Mouse (Mus musculus) intestine, embryonic 16.5 days (tissue): ENCODE data around the gene Lgals9. TPM values are rescaled to one million over a fixed set of nuclear protein-coding genes. Genes with fewer than 3 reads are reported as not detected.

Experiments
- ATAC-seq: fragments of 200-750 bp; cut with Nextera tagmentation; 2 replicates; pipeline ENCODE4 v1.8.0; 2017; ENCODE audit warnings: moderate TSS enrichment, moderate library complexity
- H3K27ac ChIP-seq: fragments of 300-500 bp; sonication (generic); 2 replicates; pipeline ENCODE4 v1.5.1; 2014; ENCODE audit warnings: mild to moderate bottlenecking, low read length
- H3K27me3 ChIP-seq: fragments of 300-500 bp; sonication (generic); replicated peaks from 2 replicates; pipeline ENCODE4 v1.6.1; 2014; ENCODE audit warnings: low read length, control low read depth, mixed read lengths; ENCODE audit not compliant: control insufficient read depth, insufficient read depth
- H3K36me3 ChIP-seq: fragments of 300-500 bp; sonication (generic); 2 replicates; pipeline ENCODE4 v1.6.1; 2014; ENCODE audit warnings: low read length, control low read depth; ENCODE audit not compliant: control insufficient read depth, insufficient read depth
- H3K4me1 ChIP-seq: fragments of 300-500 bp; sonication (generic); 2 replicates; pipeline ENCODE4 v1.6.1; 2014; ENCODE audit warnings: low read length, control low read depth, mixed read lengths; ENCODE audit not compliant: control insufficient read depth, insufficient read depth
- H3K4me2 ChIP-seq: fragments of 300-500 bp; sonication (generic); 2 replicates; pipeline ENCODE4 v1.6.1; 2014; ENCODE audit warnings: low read depth, low read length, control low read depth
- H3K4me3 ChIP-seq: fragments of 300-500 bp; sonication (generic); 2 replicates; pipeline ENCODE4 v1.5.1; 2014; ENCODE audit warnings: mild to moderate bottlenecking, low read length
- H3K9ac ChIP-seq: fragments of 300-500 bp; sonication (generic); 2 replicates; pipeline ENCODE4 v1.6.1; 2014; ENCODE audit warnings: low read depth, low read length
- H3K9me3 ChIP-seq: fragments of 300-500 bp; sonication (generic); 2 replicates; pipeline ENCODE4 v1.6.1; 2016; ENCODE audit warnings: low read length, control low read depth; ENCODE audit not compliant: control insufficient read depth
- WGBS: fragments of 180-500 bp; shearing (Covaris S2); extraction: QIAGEN DNeasy Blood & Tissue Kit; methylation state at CpG from one replicate; pipeline ENCODE4 v1.1.7; 2014; 5-methylcytosine and 5-hydroxymethylcytosine counted together
- polyA plus RNA-seq: library from polyadenylated mRNA; unstranded; fragments of >200 nt; fragmentation: Nextera tagmentation; extraction: Ambion mirVana; gene quantifications from 2 replicates; pipeline ENCODE4 v1.2.1, GENCODE M21; 2015

Gene Lgals9
- polyA plus RNA-seq, 1 experiment from 2014 or later: 96.1 TPM

DNA sequence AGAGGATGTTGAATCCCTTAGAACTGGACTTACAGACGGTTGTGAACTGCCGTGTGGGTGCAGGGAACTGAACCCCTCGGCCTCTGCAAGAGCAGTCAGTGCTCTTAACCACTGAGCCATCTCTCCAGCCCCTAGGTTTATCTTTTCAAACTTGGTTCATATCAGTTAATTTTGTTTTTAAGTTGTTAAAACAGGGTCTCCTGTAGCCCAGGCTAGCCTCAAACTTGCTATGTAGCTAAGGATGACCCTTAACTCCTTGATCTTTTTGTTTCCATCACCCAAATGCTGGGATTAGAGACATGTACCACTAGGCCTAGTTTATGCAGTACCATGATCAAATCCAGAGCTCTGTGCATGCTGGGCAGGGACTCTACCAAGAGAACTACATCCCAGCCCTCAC lies 13.0 kb downstream of the Lgals9 start:
- WGBS: 92% methylated on average over 3 of the region's 3 CpGs
- Histone ChIP-seq H3K4me1 (peaks cover 12% of the 10 kb centered on the region; the same call in 1 of the 2 replicates), H3K27ac (peak overlapping the region; percentile 42; the same call in 1 of the 2 replicates), H3K4me3 (no peak overlapping the region), H3K9me3 (no peaks in the 10 kb centered on the region), H3K36me3 (peaks cover 2% of the 10 kb centered on the region; the same call in 1 of the 2 replicates), H3K27me3 (no peaks in the 10 kb centered on the region), H3K9ac (no peak overlapping the region), H3K4me2 (no peak overlapping the region)
- ATAC-seq: no peak

DNA sequence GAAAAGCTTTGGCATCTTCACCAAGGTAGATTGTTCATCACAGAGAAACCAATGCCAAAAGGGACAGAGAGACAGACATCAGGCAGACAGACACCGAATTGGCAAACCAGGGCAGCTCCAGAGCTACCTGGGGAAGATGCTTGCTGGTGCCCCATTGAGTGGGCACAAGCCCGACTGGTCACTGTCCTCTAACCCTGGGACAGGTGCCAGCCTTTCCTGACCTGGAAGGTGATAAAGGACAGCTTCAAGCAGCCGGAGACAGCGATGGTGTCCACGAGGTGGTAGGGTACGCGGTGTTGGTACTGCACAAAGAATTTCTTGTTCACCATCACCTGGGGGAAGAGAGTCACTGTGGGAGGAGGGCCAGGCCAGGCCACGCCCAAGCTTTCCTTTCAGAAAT lies 13.7 kb downstream of the Lgals9 start:
- ATAC-seq: no peak
- H3K9ac ChIP-seq: no peak overlapping the region

DNA sequence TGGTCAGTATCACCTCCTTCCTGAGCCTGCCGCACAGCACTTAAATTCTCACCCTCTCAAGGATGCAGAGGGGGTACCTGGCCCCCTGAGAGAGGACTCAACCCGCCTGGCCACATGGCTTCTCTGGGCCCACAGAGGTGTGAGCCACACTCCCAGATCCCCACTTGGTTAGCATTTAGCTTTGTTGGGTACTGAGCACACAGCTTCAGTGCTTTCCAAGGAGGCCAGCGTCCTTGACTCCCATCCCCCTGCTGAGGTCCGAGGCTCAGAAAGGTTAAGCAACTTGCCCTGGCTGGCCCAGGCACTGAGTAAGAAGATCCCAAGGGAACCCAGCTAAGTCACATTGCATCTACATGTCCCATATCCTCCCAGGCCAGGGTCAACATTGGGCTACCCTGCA lies 16.6 kb downstream of the Lgals9 start:
- Histone ChIP-seq H3K9ac (no peak overlapping the region), H3K9me3 (no peaks in the 10 kb centered on the region), H3K4me1 (peaks cover 8% of the 10 kb centered on the region; the same call in 1 of the 2 replicates), H3K36me3 (peaks cover 2% of the 10 kb centered on the region; the same call in 1 of the 2 replicates), H3K4me2 (no peak overlapping the region), H3K4me3 (no peak overlapping the region), H3K27me3 (no peaks in the 10 kb centered on the region), H3K27ac (no peak overlapping the region)
- 70% methylated on average over 4 of the region's 4 CpGs for WGBS
- no peak for ATAC-seq

More for the DNA sequence above, 13.7 kb downstream of the Lgals9 start:
- Histone ChIP-seq H3K27me3 (no peaks in the 10 kb centered on the region), H3K36me3 (peaks cover 2% of the 10 kb centered on the region; the same call in 1 of the 2 replicates), H3K4me1 (peaks cover 12% of the 10 kb centered on the region; the same call in 1 of the 2 replicates), H3K9me3 (no peaks in the 10 kb centered on the region), H3K27ac (no peak overlapping the region), H3K4me2 (no peak overlapping the region), H3K4me3 (no peak overlapping the region)
- 84% methylated on average over 8 of the region's 8 CpGs for WGBS

DNA sequence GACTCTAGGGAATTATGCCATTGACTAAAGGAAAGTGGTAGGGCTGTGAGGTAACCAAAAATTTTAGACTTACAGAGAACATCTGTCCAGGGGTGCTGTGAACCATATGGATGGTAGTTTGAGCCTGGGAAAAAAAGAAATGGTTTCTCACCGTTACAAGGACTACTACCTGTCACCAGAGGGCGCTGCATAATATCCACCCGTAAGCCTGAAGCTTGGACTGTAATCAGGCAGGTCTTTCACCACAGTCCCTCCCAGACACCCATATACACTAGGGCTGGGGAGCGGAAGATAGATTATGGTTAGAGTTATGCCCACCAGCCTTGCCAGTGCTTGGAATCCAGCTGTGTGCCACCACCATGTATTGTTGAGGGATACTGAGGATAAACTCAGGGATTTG lies 17.4 kb downstream of the Lgals9 start:
- H3K4me3 ChIP-seq: no peak overlapping the region
- 22% methylated on average over 4 of the region's 4 CpGs for WGBS
- H3K27ac ChIP-seq: no peak overlapping the region
- no peak; the same call in 1 of the 2 replicates for ATAC-seq
- H3K27me3 ChIP-seq: no peaks in the 10 kb centered on the region
- no peaks in the 10 kb centered on the region for H3K9me3 ChIP-seq
- no peak overlapping the region for H3K9ac ChIP-seq
- peaks cover 4% of the 10 kb centered on the region; the same call in 1 of the 2 replicates for H3K4me1 ChIP-seq
- H3K36me3 ChIP-seq: peaks cover 2% of the 10 kb centered on the region; the same call in 1 of the 2 replicates
- H3K4me2 ChIP-seq: no peak overlapping the region

DNA sequence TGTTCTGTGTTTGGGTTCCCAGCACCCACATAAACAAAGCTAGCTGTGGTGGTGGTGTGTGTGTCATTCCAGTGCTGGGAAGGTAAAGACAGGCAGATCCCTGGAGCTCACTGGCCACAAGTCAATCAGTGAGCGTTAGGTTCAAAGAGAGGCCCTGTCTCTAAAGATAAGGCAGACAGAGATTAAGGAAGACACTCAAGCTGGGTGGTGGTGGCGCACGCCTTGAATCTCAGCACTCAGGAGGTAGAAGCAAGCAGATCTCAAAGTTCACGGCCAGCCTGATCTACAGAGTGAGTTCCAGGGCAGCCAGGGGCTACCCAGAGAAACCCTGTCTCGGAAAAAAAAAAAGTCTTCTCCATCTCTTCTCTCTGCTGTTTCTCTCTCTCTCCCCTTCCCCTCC lies 23.5 kb downstream of the Lgals9 start:
- H3K4me3 ChIP-seq: no peak overlapping the region
- no peak overlapping the region for H3K4me2 ChIP-seq
- no peaks in the 10 kb centered on the region for H3K36me3 ChIP-seq
- H3K27ac ChIP-seq: no peak overlapping the region
- WGBS: 43% methylated on average over 5 of the region's 5 CpGs
- H3K9me3 ChIP-seq: no peaks in the 10 kb centered on the region
- peak; percentile 38; the same call in 1 of the 2 replicates for ATAC-seq
- H3K9ac ChIP-seq: no peak overlapping the region
- H3K4me1 ChIP-seq: no peaks in the 10 kb centered on the region
- H3K27me3 ChIP-seq: no peaks in the 10 kb centered on the region

DNA sequence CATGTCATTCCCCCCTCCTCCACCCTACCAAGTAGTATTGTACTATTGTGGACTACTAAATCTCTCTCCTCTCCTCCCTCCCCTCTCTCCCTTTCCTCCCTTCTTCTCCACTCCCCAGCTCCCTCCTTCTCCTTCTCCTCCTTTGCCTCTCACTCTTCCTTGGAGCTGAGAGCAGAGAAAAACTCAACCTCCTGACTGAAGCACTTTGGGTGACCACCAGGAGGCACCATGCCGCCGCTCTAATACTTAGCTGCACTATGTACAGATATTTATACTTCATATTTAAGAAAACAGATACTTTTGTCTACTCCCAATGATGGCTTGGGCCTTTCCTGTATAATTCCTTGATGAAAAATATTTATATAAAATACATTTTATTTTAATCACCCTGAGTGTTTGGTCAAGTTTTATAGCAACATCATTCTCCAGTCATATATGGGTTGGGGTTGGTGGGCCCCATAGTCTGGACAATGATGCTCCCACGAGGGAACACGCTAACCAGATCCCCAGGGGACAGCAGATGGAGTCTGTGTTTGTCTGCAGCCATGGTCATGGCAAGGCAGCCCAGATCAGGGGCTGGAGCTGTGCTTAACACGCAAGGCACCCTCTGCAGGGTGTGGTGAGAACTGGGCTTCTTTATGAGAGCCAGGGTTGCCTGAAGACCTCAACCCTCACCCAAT lies 24.8 kb downstream of the Lgals9 start:
- ATAC-seq: no peak
- no peaks in the 10 kb centered on the region for H3K9me3 ChIP-seq
- H3K9ac ChIP-seq: no peak overlapping the region
- H3K4me2 ChIP-seq: no peak overlapping the region
- H3K27ac ChIP-seq: no peak overlapping the region
- WGBS: 63% methylated on average over 5 of the region's 5 CpGs
- H3K36me3 ChIP-seq: no peaks in the 10 kb centered on the region
- no peaks in the 10 kb centered on the region for H3K4me1 ChIP-seq
- H3K4me3 ChIP-seq: no peak overlapping the region
- no peaks in the 10 kb centered on the region for H3K27me3 ChIP-seq

DNA sequence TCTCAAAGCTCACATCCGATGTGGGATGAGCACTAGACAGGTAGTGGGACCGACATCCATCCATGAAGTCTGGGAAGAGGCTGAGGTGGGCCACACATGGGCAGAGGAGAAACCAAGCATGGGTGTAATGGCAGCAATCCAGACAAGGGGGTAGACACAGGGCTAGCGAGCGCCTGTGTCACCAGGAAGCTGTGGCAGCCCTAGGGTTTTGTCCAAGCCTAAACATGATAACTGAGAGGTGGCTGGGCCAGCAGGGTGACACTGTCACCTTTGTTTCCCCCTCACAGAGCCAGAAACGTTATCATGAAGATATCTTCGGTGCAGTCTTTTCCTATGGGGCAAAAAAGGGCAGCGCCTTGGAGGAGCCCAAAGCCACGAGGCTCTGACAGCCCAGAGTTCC lies 25.4 kb downstream of the Lgals9 start:
- Histone ChIP-seq H3K4me2 (no peak overlapping the region), H3K27me3 (no peaks in the 10 kb centered on the region), H3K9me3 (no peaks in the 10 kb centered on the region), H3K4me1 (no peaks in the 10 kb centered on the region), H3K27ac (no peak overlapping the region), H3K4me3 (no peak overlapping the region), H3K9ac (no peak overlapping the region), H3K36me3 (no peaks in the 10 kb centered on the region)
- no peak for ATAC-seq
- WGBS: 67% methylated on average over 8 of the region's 8 CpGs

DNA sequence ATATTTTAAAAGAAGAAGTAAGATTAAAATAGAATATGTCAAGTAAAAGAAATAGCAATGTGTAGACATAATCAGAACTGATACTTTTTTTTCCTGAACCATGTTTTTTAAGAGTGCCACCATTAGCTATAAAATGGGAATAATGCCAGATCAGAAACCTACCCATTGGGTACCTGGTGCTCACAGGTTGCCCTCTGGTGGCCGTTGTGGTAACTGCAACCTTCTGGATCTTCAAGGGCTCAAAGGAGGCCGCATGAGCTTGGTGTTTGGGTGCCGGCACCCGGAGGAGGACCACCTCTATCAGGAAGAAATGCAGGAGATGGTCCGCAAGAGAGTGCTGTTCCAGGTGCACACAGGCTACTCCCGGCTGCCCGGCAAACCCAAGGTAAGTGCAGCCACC lies 28.5 kb downstream of the Lgals9 start:
- Histone ChIP-seq H3K4me3 (no peak overlapping the region), H3K4me2 (no peak overlapping the region), H3K36me3 (no peaks in the 10 kb centered on the region), H3K9ac (no peak overlapping the region), H3K4me1 (no peaks in the 10 kb centered on the region), H3K9me3 (no peaks in the 10 kb centered on the region), H3K27me3 (peaks cover 6% of the 10 kb centered on the region; the same call in 1 of the 2 replicates), H3K27ac (no peak overlapping the region)
- no peak for ATAC-seq
- 5% methylated on average over 7 of the region's 7 CpGs for WGBS

DNA sequence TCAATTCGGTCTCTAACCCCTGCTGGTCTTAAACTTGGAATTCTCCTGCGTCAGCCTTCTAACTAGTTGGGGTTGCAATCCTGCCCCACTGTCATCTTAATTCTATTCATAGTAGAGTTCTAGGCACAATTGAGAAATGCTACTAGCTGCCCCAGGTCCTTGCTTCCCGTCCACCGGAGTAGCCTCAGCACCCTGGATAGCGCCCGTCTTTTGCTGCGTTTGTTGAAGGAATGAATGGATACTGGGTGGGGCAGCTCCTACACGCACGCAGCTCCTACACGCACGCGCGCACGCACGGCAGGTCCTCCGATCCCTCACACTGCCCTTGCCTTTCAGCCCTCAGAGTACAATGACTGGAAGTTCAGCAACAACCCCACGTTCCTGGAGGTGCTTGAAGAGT lies 32.3 kb downstream of the Lgals9 start:
- H3K36me3 ChIP-seq: no peaks in the 10 kb centered on the region
- ATAC-seq: no peak
- H3K27me3 ChIP-seq: peaks cover 6% of the 10 kb centered on the region; the same call in 1 of the 2 replicates
- no peak overlapping the region for H3K9ac ChIP-seq
- H3K4me1 ChIP-seq: no peaks in the 10 kb centered on the region
- no peak overlapping the region for H3K4me3 ChIP-seq
- WGBS: 8% methylated on average over 17 of the region's 17 CpGs
- no peaks in the 10 kb centered on the region for H3K9me3 ChIP-seq
- H3K27ac ChIP-seq: no peak overlapping the region
- H3K4me2 ChIP-seq: no peak overlapping the region
